Mouse (Mus musculus) activated CD4-positive, CD25-positive, alpha-beta regulatory T cell, adult 4 months (primary cell): ENCODE measurements around the gene Plcb2. TPM values are rescaled to one million over a fixed set of nuclear protein-coding genes. Genes with fewer than 3 reads are reported as not detected.

Experiments
- polyA plus RNA-seq, 2 experiments: library from polyadenylated mRNA; unstranded; fragments of 100-300 nt; shearing (Covaris generic); gene quantifications; one replicate each; pipeline ENCODE4 v1.2.1; 2017

Gene Plcb2
- polyA plus RNA-seq, 2 experiments from 2014 or later, result 17.4 to 20.2 TPM

Other genes with a start within 250 kb of the Plcb2 start
- gene Srp14, start 248.7 kb downstream of the Plcb2 start, polyA plus RNA-seq, result 100 to 1,000 TPM; 294 to 327 TPM
- gene Bmf, start 178.8 kb downstream of the Plcb2 start, polyA plus RNA-seq, result under 1 TPM; 0.18 to 0.19 TPM
- gene Bub1b, start 130.2 kb downstream of the Plcb2 start, polyA plus RNA-seq, result 10 to 100 TPM; 11.4 to 18.8 TPM
- not detected for gene Pak6, start 65.1 kb downstream of the Plcb2 start, polyA plus RNA-seq
- gene Ankrd63, start 24.5 kb downstream of the Plcb2 start, polyA plus RNA-seq, result not detected
- gene Inafm2, start 17.3 kb upstream of the Plcb2 start, polyA plus RNA-seq, result 10 to 100 TPM; 19.8 to 27.2 TPM
- not detected for gene Ccdc9b, start 34.2 kb upstream of the Plcb2 start, polyA plus RNA-seq
- gene Phgr1, start 44.3 kb upstream of the Plcb2 start, polyA plus RNA-seq, result not detected
- under 1 TPM in 1 of 2 experiments, not detected in 1; 0.25 TPM for gene Disp2, start 51.3 kb upstream of the Plcb2 start, polyA plus RNA-seq
- gene Knstrn, start 85.6 kb upstream of the Plcb2 start, polyA plus RNA-seq, result 10 to 100 TPM; 23.7 to 30.8 TPM
- gene Ivd, start 133.5 kb upstream of the Plcb2 start, polyA plus RNA-seq, result 10 to 100 TPM; 37.3 to 58.1 TPM
- 1 to 10 TPM; 3.6 TPM for gene Bahd1, start 171.9 kb upstream of the Plcb2 start, polyA plus RNA-seq
- 1 to 10 TPM; 1.3 to 1.5 TPM for gene Chst14, start 198.1 kb upstream of the Plcb2 start, polyA plus RNA-seq